ENCODE assay signal across 21 mouse cellular contexts in genomic region chr7:139842397-139842796, GRCm38 (mm10). TPM values are rescaled to one million over a fixed set of nuclear protein-coding genes. Genes with fewer than 3 reads are reported as not detected.
"Had no signal": no experiment of that assay in that cellular context is flagged by ENCODE, and none has a peak within 500 bp of the region (broad histone marks: within the 10 kb centered on the region; RNA-seq: fewer than 3 reads in every experiment).

No protein-coding gene starts in this region.

- H3K27me3 ChIP-seq: kidney, embryonic 15.5 days; liver, embryonic 13.5 days; midbrain, embryonic 12.5 days; midbrain, embryonic 15.5 days; neural tube, embryonic 13.5 days had no signal

- H3K9ac ChIP-seq: kidney, embryonic 15.5 days; liver, embryonic 13.5 days; midbrain, embryonic 12.5 days; midbrain, embryonic 15.5 days; neural tube, embryonic 13.5 days had no signal

- DNase-seq: kidney, adult 2 months; layer of hippocampus, postnatal 36 days; liver, embryonic 13.5 days; lung, adult 2 months; lung, postnatal 14 days; right cerebral cortex, adult 18-20 months; right cerebral cortex, postnatal 14 days; thymus, adult 18-20 months; thymus, postnatal 36 days had no signal

- H3K9me3 ChIP-seq: kidney, embryonic 15.5 days; liver, embryonic 13.5 days; midbrain, embryonic 12.5 days; midbrain, embryonic 15.5 days had no signal

- H3K27ac ChIP-seq: kidney, embryonic 15.5 days; left cerebral cortex, adult 2 months; liver, embryonic 13.5 days; macrophage; midbrain, embryonic 12.5 days; midbrain, embryonic 15.5 days; neural tube, embryonic 13.5 days had no signal

- H3K4me1 ChIP-seq: liver, embryonic 13.5 days; midbrain, embryonic 12.5 days had no signal

- H3K36me3 ChIP-seq: kidney, embryonic 15.5 days; liver, embryonic 13.5 days; midbrain, embryonic 15.5 days had no signal

- ATAC-seq: intestine, postnatal 0 days; midbrain, embryonic 15.5 days had no signal

- H3K4me2 ChIP-seq: kidney, embryonic 15.5 days; liver, embryonic 13.5 days; midbrain, embryonic 12.5 days; midbrain, embryonic 15.5 days; neural tube, embryonic 13.5 days had no signal

- H3K4me3 ChIP-seq: kidney, embryonic 15.5 days; left cerebral cortex, adult 2 months; liver, embryonic 13.5 days; midbrain, embryonic 12.5 days; midbrain, embryonic 15.5 days; neural tube, embryonic 13.5 days had no signal

RNA-seq across cellular contexts. Expression of gene Adgra1, which starts 8.4 kb away (rescaled TPM):
- total RNA-seq: liver, adult 2 months; megakaryocyte, adult 5-6 weeks; neutrophil, adult 5-6 weeks had no signal
- polyA plus RNA-seq: limb, embryonic 11.5 days; liver, adult 2 months; liver, embryonic 13.5 days; macrophage had no signal

RNA-seq across cellular contexts. Expression of gene Kndc1, which starts 52.1 kb away (rescaled TPM):
- total RNA-seq: neutrophil, adult 5-6 weeks had no signal
- polyA plus RNA-seq: limb, embryonic 11.5 days; liver, adult 2 months; liver, embryonic 16.5 days; macrophage had no signal
